Mouse (Mus musculus) midbrain, embryonic 13.5 days (tissue): ENCODE data around the gene Tubgcp6. TPM values are rescaled to one million over a fixed set of nuclear protein-coding genes. Genes with fewer than 3 reads are reported as not detected.
A peak's percentile ranks its signal among the peaks of the same experiment; 100 is the strongest.

Experiments
- ATAC-seq: fragments of 200-750 bp; cut with Nextera tagmentation; 2 replicates; pipeline ENCODE4 v1.8.0; 2017; ENCODE audit warnings: mild to moderate bottlenecking, moderate TSS enrichment, moderate library complexity
- H3K27ac ChIP-seq: fragments of 300-500 bp; sonication (generic); 2 replicates; pipeline ENCODE4 v1.5.1; 2015; ENCODE audit warnings: inconsistent platforms, mild to moderate bottlenecking, moderate library complexity
- H3K27me3 ChIP-seq: fragments of 300-500 bp; sonication (generic); 2 replicates; pipeline ENCODE4 v1.6.1; 2015; ENCODE audit warnings: mild to moderate bottlenecking, inconsistent platforms
- H3K36me3 ChIP-seq: fragments of 300-500 bp; sonication (generic); 2 replicates; pipeline ENCODE4 v1.6.1; 2015; ENCODE audit warnings: mild to moderate bottlenecking, inconsistent platforms
- H3K4me1 ChIP-seq: fragments of 300-500 bp; sonication (generic); replicated peaks from 2 replicates; pipeline ENCODE4 v1.6.1; 2015; ENCODE audit warnings: inconsistent platforms
- H3K4me2 ChIP-seq: fragments of 300-500 bp; sonication (generic); replicated peaks from 2 replicates; pipeline ENCODE4 v1.6.1; 2015; ENCODE audit warnings: moderate library complexity, mild to moderate bottlenecking, inconsistent platforms
- H3K4me3 ChIP-seq: fragments of 300-500 bp; sonication (generic); replicated peaks from 2 replicates; pipeline ENCODE4 v1.5.1; 2015; ENCODE audit warnings: mild to moderate bottlenecking, inconsistent platforms
- H3K9ac ChIP-seq: fragments of 300-500 bp; sonication (generic); replicated peaks from 2 replicates; pipeline ENCODE4 v1.6.1; 2015; ENCODE audit warnings: mild to moderate bottlenecking, inconsistent platforms
- H3K9me3 ChIP-seq: fragments of 300-500 bp; sonication (generic); 2 replicates; pipeline ENCODE4 v1.6.1; 2016; ENCODE audit warnings: mild to moderate bottlenecking, inconsistent platforms
- WGBS: fragments of 180-500 bp; shearing (Covaris S2); methylation state at CpG from one replicate; pipeline ENCODE4 v1.1.7; 2015; 5-methylcytosine and 5-hydroxymethylcytosine counted together
- polyA plus RNA-seq: library from polyadenylated mRNA; unstranded; fragments of >200 nt; fragmentation: Nextera tagmentation; extraction: Ambion mirVana; gene quantifications from 2 replicates; pipeline ENCODE4 v1.2.1, GENCODE M21; 2015

The Tubgcp6 gene
- polyA plus RNA-seq, 1 experiment from 2014 or later, result 17.4 TPM

GRCm38 (mm10) chr15:89125351-89125750, 2.4 kb upstream of the Tubgcp6 start:
- no peak for ATAC-seq
- no peak overlapping the region for H3K27ac ChIP-seq

DNA sequence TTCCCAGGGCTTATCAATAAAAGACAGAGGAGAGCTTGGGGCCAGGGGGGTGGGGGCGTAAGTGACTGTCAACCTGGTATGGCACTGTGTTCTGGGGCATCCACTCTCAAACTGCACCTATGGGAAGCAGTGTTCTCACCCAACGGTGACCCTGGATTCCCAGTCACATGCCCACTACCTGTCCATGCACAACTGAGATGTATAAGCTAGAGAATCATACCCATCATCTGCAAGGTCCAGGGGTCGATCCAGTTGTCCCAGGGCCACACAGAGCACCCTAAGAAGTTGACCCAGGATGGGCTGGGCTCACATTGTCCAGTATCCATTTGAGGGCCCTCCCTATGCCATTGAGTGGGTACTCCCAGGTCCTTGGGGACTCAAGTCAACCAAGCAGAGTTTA, 1.4 kb upstream of the Tubgcp6 start:
- Histone ChIP-seq H3K4me2 (peak overlapping the region; percentile 96), H3K27ac (no peak overlapping the region), H3K9ac (no peak overlapping the region; the same call in 1 of the 2 replicates), H3K4me3 (no peak overlapping the region), H3K9me3 (no peaks in the 10 kb centered on the region), H3K36me3 (peaks cover 19% of the 10 kb centered on the region; the same call in 1 of the 2 replicates), H3K4me1 (peaks cover 59% of the 10 kb centered on the region), H3K27me3 (no peaks in the 10 kb centered on the region)
- 96% methylated on average over 3 of the region's 3 CpGs for WGBS
- no peak for ATAC-seq

More at GRCm38 (mm10) chr15:89125351-89125750, 2.4 kb upstream of the Tubgcp6 start:
- peaks cover 49% of the 10 kb centered on the region for H3K4me1 ChIP-seq
- no peak overlapping the region for H3K9ac ChIP-seq
- H3K9me3 ChIP-seq, result no peaks in the 10 kb centered on the region
- 93% methylated on average over 9 of the region's 9 CpGs for WGBS
- peaks cover 10% of the 10 kb centered on the region; the same call in 1 of the 2 replicates for H3K36me3 ChIP-seq
- H3K4me2 ChIP-seq, result no peak overlapping the region
- H3K27me3 ChIP-seq, result no peaks in the 10 kb centered on the region
- H3K4me3 ChIP-seq, result no peak overlapping the region

- Histone ChIP-seq H3K4me2 (peak overlapping the region; percentile 96), H3K9me3 (no peaks in the 10 kb centered on the region), H3K9ac (peak overlapping the region; percentile 87), H3K4me3 (peak overlapping the region; percentile 89), H3K27me3 (no peaks in the 10 kb centered on the region), H3K27ac (peak overlapping the region; percentile 83), H3K36me3 (peaks cover 24% of the 10 kb centered on the region), H3K4me1 (peaks cover 59% of the 10 kb centered on the region)
- ATAC-seq, result peak; percentile 9; the same call in 1 of the 2 replicates
- 35% methylated on average over 11 of the region's 11 CpGs for WGBS
Observed at GRCm38 (mm10) chr15:89123595-89123994, 683 bp upstream of the Tubgcp6 start.

DNA sequence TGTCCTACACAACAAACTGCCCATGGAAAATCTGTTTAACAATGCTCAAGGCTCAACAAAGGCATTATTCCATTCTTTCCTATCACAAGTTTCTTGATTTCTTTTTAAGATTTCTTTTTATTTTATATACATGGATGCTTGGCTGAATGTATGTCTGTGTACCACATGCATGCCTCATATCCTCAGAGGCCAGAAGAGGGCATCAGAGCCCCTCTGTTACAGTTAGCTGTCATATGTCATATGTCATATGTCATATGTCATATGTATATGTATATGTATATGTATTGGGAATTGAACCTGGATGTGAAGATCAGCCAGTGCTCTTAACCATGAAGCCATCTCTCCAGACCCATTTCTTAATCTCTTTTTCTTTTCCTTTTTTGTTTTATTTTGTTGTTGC, 4.9 kb downstream of the Tubgcp6 start:
- H3K36me3 ChIP-seq, result peaks cover 61% of the 10 kb centered on the region
- H3K27me3 ChIP-seq, result no peaks in the 10 kb centered on the region
- H3K9me3 ChIP-seq, result no peaks in the 10 kb centered on the region
- H3K4me1 ChIP-seq, result peaks cover 41% of the 10 kb centered on the region
- ATAC-seq, result no peak
- H3K27ac ChIP-seq, result no peak overlapping the region
- no peak overlapping the region for H3K4me2 ChIP-seq
- no peak overlapping the region; the same call in 1 of the 2 replicates for H3K9ac ChIP-seq
- no peak overlapping the region for H3K4me3 ChIP-seq

DNA sequence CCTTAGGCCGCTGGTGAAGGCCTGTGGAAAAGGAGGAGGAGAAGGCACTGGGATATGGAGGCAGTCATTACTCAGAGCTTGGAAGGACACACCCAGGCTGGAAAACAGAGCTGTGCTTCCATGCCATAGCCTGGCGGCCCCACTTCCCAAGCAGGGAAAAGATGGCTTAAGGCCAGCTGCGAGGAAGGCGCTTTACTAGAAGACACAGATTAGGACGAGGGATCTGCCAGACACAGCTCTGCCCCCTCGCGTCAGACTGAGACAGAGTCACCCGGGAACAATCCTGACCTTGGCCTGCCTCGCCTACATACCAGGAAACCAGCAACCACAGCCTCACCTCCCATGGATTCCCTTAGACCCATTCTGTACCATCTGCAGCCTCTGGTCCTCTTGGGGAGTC, 12.8 kb downstream of the Tubgcp6 start:
- 90% methylated on average over 9 of the region's 9 CpGs for WGBS
- no peak overlapping the region for H3K9ac ChIP-seq
- no peak for ATAC-seq
- no peaks in the 10 kb centered on the region for H3K9me3 ChIP-seq
- no peaks in the 10 kb centered on the region for H3K27me3 ChIP-seq
- peaks cover 93% of the 10 kb centered on the region for H3K36me3 ChIP-seq
- no peak overlapping the region for H3K4me3 ChIP-seq
- H3K4me2 ChIP-seq, result no peak overlapping the region
- H3K27ac ChIP-seq, result no peak overlapping the region
- no peaks in the 10 kb centered on the region for H3K4me1 ChIP-seq

DNA sequence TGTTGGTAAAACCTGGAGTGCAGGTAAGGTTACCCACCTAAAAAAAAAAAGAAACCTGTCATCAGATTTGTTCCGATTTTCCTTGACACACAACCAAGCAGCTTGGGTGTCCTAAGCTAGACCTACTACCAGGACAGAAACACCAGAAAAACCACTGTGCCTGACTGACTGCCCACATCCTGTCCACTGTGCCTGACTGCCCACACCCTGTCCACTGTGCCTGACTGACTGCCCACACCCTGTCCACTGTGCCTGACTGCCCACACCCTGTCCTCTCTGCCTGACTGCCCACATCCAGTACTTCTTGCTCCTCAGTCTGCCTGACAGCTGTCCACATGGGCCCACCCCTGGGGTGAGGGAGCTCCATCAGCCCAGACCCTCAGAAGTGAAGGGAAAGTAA, 15.9 kb downstream of the Tubgcp6 start:
- Histone ChIP-seq H3K27ac (no peak overlapping the region), H3K4me1 (no peaks in the 10 kb centered on the region), H3K4me2 (no peak overlapping the region), H3K9me3 (no peaks in the 10 kb centered on the region), H3K36me3 (peaks cover 100% of the 10 kb centered on the region), H3K4me3 (no peak overlapping the region), H3K9ac (no peak overlapping the region), H3K27me3 (no peaks in the 10 kb centered on the region)
- no peak for ATAC-seq
- WGBS, result 100% methylated on average over 1 of the region's 1 CpGs

DNA sequence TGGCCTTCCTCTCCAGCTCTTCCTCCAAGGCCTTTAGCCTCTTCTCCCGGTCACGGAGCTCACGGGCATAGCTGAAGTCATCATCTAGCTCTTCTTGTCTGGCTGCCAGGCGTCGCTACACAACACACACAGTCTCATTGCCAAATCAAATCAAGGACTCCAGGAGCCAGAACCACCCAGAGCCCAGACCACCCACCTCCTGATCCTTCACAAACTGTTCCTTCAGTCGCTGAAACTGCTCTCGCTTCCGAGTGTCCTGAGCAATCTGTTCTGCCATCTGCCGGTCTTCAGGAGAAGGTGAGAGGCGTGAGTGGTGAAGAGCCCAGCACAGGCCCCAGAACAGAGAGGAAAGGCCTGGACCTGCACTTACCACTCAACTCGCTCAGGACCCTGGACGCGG, 16.8 kb downstream of the Tubgcp6 start:
- Histone ChIP-seq H3K9me3 (no peaks in the 10 kb centered on the region), H3K4me3 (no peak overlapping the region), H3K4me2 (no peak overlapping the region), H3K9ac (no peak overlapping the region), H3K36me3 (peaks cover 100% of the 10 kb centered on the region), H3K27ac (no peak overlapping the region), H3K27me3 (no peaks in the 10 kb centered on the region), H3K4me1 (no peaks in the 10 kb centered on the region)
- 90% methylated on average over 13 of the region's 13 CpGs for WGBS
- no peak for ATAC-seq

GRCm38 (mm10) chr15:89104425-89104824, 18.5 kb downstream of the Tubgcp6 start:
- no peak overlapping the region for H3K9ac ChIP-seq
- no peaks in the 10 kb centered on the region for H3K9me3 ChIP-seq
- H3K27ac ChIP-seq, result no peak overlapping the region
- H3K27me3 ChIP-seq, result no peaks in the 10 kb centered on the region
- H3K4me1 ChIP-seq, result no peaks in the 10 kb centered on the region
- WGBS, result 94% methylated on average over 8 of the region's 8 CpGs
- no peak overlapping the region for H3K4me2 ChIP-seq
- ATAC-seq, result no peak
- H3K4me3 ChIP-seq, result no peak overlapping the region
- H3K36me3 ChIP-seq, result peaks cover 100% of the 10 kb centered on the region

GRCm38 (mm10) chr15:89103921-89104320, 19.0 kb downstream of the Tubgcp6 start:
- 86% methylated on average over 10 of the region's 10 CpGs for WGBS
- no peak for ATAC-seq
- Histone ChIP-seq H3K9me3 (no peaks in the 10 kb centered on the region), H3K4me2 (no peak overlapping the region), H3K4me3 (no peak overlapping the region), H3K36me3 (peaks cover 100% of the 10 kb centered on the region), H3K9ac (no peak overlapping the region), H3K27me3 (no peaks in the 10 kb centered on the region), H3K4me1 (no peaks in the 10 kb centered on the region), H3K27ac (no peak overlapping the region)

DNA sequence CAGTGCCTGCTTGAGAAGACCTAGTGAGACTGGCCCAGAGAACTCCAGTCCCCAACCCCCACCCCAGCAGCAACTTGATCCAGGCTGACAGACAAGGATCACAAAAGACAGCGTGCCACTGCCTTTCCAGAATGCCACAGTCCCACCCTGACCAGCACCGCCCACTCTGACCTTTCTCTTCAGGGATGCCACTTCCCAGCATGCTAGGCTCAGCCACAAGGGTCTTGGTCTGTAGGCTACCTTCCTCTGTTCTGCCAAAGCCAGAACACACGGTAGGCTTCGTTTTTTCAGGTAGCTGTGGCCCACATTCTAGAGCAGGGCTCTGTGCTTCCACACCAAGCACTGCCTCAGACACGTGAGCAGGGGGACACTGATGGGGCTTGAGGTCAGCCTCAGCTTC, 20.3 kb downstream of the Tubgcp6 start:
- H3K36me3 ChIP-seq, result peaks cover 100% of the 10 kb centered on the region
- no peaks in the 10 kb centered on the region for H3K4me1 ChIP-seq
- no peak overlapping the region for H3K4me3 ChIP-seq
- no peak overlapping the region for H3K9ac ChIP-seq
- no peak for ATAC-seq
- H3K4me2 ChIP-seq, result no peak overlapping the region
- H3K9me3 ChIP-seq, result no peaks in the 10 kb centered on the region
- H3K27ac ChIP-seq, result no peak overlapping the region
- no peaks in the 10 kb centered on the region for H3K27me3 ChIP-seq
- 55% methylated on average over 5 of the region's 5 CpGs for WGBS

DNA sequence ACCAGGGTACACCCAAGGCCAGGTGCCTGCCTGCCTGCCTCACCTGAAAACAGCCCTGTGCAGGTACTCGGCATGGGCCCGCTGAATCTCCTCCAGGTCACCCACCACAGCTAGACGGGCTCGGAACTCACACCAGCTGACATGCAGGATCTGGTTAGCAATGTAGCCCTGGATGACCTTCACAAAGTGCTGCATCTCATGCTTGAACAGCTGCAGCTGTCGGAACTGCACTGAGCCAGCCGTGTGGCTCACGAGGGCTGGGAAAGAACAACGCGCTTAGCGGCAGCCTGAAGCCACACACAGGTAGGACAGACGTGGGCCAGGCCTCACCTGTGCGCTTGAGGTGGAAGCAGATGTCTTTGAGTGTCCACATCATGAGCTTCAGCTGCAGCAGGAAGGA, 22.1 kb downstream of the Tubgcp6 start:
- Histone ChIP-seq H3K4me2 (no peak overlapping the region), H3K27me3 (no peaks in the 10 kb centered on the region), H3K4me3 (no peak overlapping the region), H3K9me3 (no peaks in the 10 kb centered on the region), H3K27ac (no peak overlapping the region), H3K9ac (no peak overlapping the region), H3K4me1 (no peaks in the 10 kb centered on the region), H3K36me3 (peaks cover 100% of the 10 kb centered on the region)
- WGBS, result 93% methylated on average over 12 of the region's 12 CpGs
- ATAC-seq, result no peak

DNA sequence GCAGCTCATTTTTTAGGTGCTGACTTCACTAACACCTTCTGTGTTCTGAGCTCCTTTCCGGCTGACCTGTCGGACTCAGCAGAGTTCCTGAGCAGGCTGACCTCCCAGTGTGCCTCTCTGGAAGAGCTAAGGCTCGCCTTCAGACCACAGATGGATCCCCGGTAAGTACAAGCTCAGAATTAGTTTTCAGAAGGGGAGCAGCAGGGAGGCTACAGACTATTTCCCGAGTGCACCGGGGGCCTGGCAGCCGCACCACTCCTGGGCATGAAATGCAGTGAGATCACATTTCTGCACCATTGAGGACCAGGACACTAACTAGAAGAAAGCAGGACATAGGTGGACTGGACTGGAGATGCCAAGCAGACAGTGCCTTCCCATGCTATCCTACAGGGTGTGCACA, 24.3 kb downstream of the Tubgcp6 start:
- Histone ChIP-seq H3K36me3 (peaks cover 100% of the 10 kb centered on the region), H3K27me3 (no peaks in the 10 kb centered on the region), H3K9ac (no peak overlapping the region), H3K27ac (no peak overlapping the region), H3K4me1 (no peaks in the 10 kb centered on the region), H3K9me3 (no peaks in the 10 kb centered on the region), H3K4me2 (no peak overlapping the region), H3K4me3 (no peak overlapping the region)
- no peak for ATAC-seq
- 90% methylated on average over 7 of the region's 7 CpGs for whole genome bisulfite sequencing

GRCm38 (mm10) chr15:89097450-89097849, 25.5 kb downstream of the Tubgcp6 start:
- no peak overlapping the region for H3K4me3 ChIP-seq
- 93% methylated on average over 5 of the region's 5 CpGs for WGBS
- no peak for ATAC-seq
- no peak overlapping the region for H3K27ac ChIP-seq
- no peaks in the 10 kb centered on the region for H3K9me3 ChIP-seq
- no peak overlapping the region for H3K4me2 ChIP-seq
- no peak overlapping the region for H3K9ac ChIP-seq
- H3K4me1 ChIP-seq, result no peaks in the 10 kb centered on the region
- no peaks in the 10 kb centered on the region for H3K27me3 ChIP-seq
- H3K36me3 ChIP-seq, result peaks cover 100% of the 10 kb centered on the region
